ENCODE assay signal across 9 mouse cellular contexts in genomic region chr17:34079621-34080020, GRCm38 (mm10). TPM values are rescaled to one million over a fixed set of nuclear protein-coding genes. Genes with fewer than 3 reads are reported as not detected.
A peak's percentile ranks its signal among the peaks of the same experiment; 100 is the strongest.
DNase-seq lines count a peak whose midpoint lies in the region; ATAC-seq lines count a peak whose summit lies in the region.
"Had no signal": no experiment of that assay in that cellular context is flagged by ENCODE, and none has a peak within 500 bp of the region (broad histone marks: within the 10 kb centered on the region; RNA-seq: fewer than 3 reads in every experiment).

No protein-coding gene starts in this region.

- no peak overlapping the region for H3K4me3 ChIP-seq in stomach, embryonic 15.5 days (replicated peaks)

- ATAC-seq in granulocyte monocyte progenitor cell, adult 5-6 weeks (replicated peaks; ENCODE audit: poor library complexity, severe bottlenecking) = peak; percentile 75
- ATAC-seq in megakaryocyte, adult 5-6 weeks (ENCODE audit: poor library complexity, severe bottlenecking) = peak; percentile 78
- ATAC-seq in stomach, embryonic 15.5 days (ENCODE audit: insufficient read depth, low FRiP score, low read depth) = peak; percentile 30; the same call in 1 of the 2 replicates

- no peaks in the 10 kb centered on the region for H3K36me3 ChIP-seq in stomach, embryonic 15.5 days

- peak; percentile 27 to 32 for DNase-seq in right cerebral cortex, adult 2 months (ENCODE audit: low spot score in 2 of 2)
- no peak for DNase-seq in right cerebral cortex, postnatal 4 days
- DNase-seq in adipocyte (ENCODE audit: low spot score) = peak; percentile 66
- peak; percentile 72 for DNase-seq in kidney, postnatal 14 days
- DNase-seq in gastrocnemius, adult 8-10 months (ENCODE audit: low spot score in 2 of 2) = no peak

- H3K4me1 ChIP-seq in stomach, embryonic 15.5 days = no peaks in the 10 kb centered on the region

- no peak overlapping the region for H3K4me2 ChIP-seq in stomach, embryonic 15.5 days

- H3K9ac ChIP-seq in stomach, embryonic 15.5 days = no peak overlapping the region

- no peak overlapping the region for H3K27ac ChIP-seq in stomach, embryonic 15.5 days
- H3K27ac ChIP-seq: macrophage had no signal

- 31% methylated on average over 5 of the region's 5 CpGs for WGBS in stomach, embryonic 15.5 days

- H3K9me3 ChIP-seq in stomach, embryonic 15.5 days = no peaks in the 10 kb centered on the region

- peaks cover 13% of the 10 kb centered on the region; the same call in 1 of the 2 replicates for H3K27me3 ChIP-seq in stomach, embryonic 15.5 days (replicated peaks)

RNA-seq across cellular contexts. Expression of gene H2-Oa, which starts 12.5 kb away (rescaled TPM):
- 6.4 and 15.0 TPM in 2 replicates for total RNA-seq in granulocyte monocyte progenitor cell, adult 5-6 weeks (2014; fragmentation: Nextera tagmentation)
- total RNA-seq in granulocyte monocyte progenitor cell, adult 5-6 weeks (2017) = 1.7 and 7.6 TPM in 2 replicates
- 10.0 and 10.8 TPM in 2 replicates for total RNA-seq in megakaryocyte, adult 5-6 weeks (2015)
- total RNA-seq in megakaryocyte, adult 5-6 weeks (2017) = 3.7 and 6.9 TPM in 2 replicates
- 0.79 and 1.2 TPM in 2 replicates for polyA plus RNA-seq in stomach, embryonic 15.5 days (2015; fragmentation: Nextera tagmentation; extraction: Ambion mirVana)
- not detected for total RNA-seq in gastrocnemius, adult 8-10 months (2022)

RNA-seq across cellular contexts. Expression of gene H2-DMa, which starts 39.7 kb away (rescaled TPM):
- 97.2 and 116 TPM in 2 replicates for total RNA-seq in granulocyte monocyte progenitor cell, adult 5-6 weeks (2014; fragmentation: Nextera tagmentation)
- 40.2 and 41.8 TPM in 2 replicates for total RNA-seq in granulocyte monocyte progenitor cell, adult 5-6 weeks (2017)
- total RNA-seq in megakaryocyte, adult 5-6 weeks (2015) = 172 and 189 TPM in 2 replicates
- 145 and 152 TPM in 2 replicates for total RNA-seq in megakaryocyte, adult 5-6 weeks (2017)
- 10.8 and 12.1 TPM in 2 replicates for polyA plus RNA-seq in stomach, embryonic 15.5 days (2015; fragmentation: Nextera tagmentation; extraction: Ambion mirVana)
- total RNA-seq in gastrocnemius, adult 8-10 months (2022) = 1 to 10 TPM; 3.0 to 4.6 (median 4.0) TPM

RNA-seq across cellular contexts. Expression of gene Col11a2, which starts 40.4 kb away (rescaled TPM):
- total RNA-seq in granulocyte monocyte progenitor cell, adult 5-6 weeks (2014; fragmentation: Nextera tagmentation) = 2.1 and 3.4 TPM in 2 replicates
- 1.2 and 3.4 TPM in 2 replicates for total RNA-seq in granulocyte monocyte progenitor cell, adult 5-6 weeks (2017)
- total RNA-seq in megakaryocyte, adult 5-6 weeks (2015) = 0.36 and 0.87 TPM in 2 replicates
- total RNA-seq in megakaryocyte, adult 5-6 weeks (2017) = 1.2 and 1.5 TPM in 2 replicates
- 1.3 and 1.5 TPM in 2 replicates for polyA plus RNA-seq in stomach, embryonic 15.5 days (2015; fragmentation: Nextera tagmentation; extraction: Ambion mirVana)
- 1 to 10 TPM; 2.5 to 4.8 (median 3.9) TPM for total RNA-seq in gastrocnemius, adult 8-10 months (2022)

RNA-seq across cellular contexts. Expression of gene Brd2, which starts 42.8 kb away (rescaled TPM):
- total RNA-seq in granulocyte monocyte progenitor cell, adult 5-6 weeks (2014; fragmentation: Nextera tagmentation) = 165 and 218 TPM in 2 replicates
- 273 and 284 TPM in 2 replicates for total RNA-seq in granulocyte monocyte progenitor cell, adult 5-6 weeks (2017)
- total RNA-seq in megakaryocyte, adult 5-6 weeks (2015) = 287 and 312 TPM in 2 replicates
- 286 and 353 TPM in 2 replicates for total RNA-seq in megakaryocyte, adult 5-6 weeks (2017)
- 98.3 and 107 TPM in 2 replicates for polyA plus RNA-seq in stomach, embryonic 15.5 days (2015; fragmentation: Nextera tagmentation; extraction: Ambion mirVana)
- 10 to 100 TPM; 67.9 to 73.8 (median 69.8) TPM for total RNA-seq in gastrocnemius, adult 8-10 months (2022)

RNA-seq across cellular contexts. Expression of gene Rxrb, which starts 48.0 kb away (rescaled TPM):
- 51.0 and 55.4 TPM in 2 replicates for total RNA-seq in granulocyte monocyte progenitor cell, adult 5-6 weeks (2014; fragmentation: Nextera tagmentation)
- 40.5 and 47.2 TPM in 2 replicates for total RNA-seq in granulocyte monocyte progenitor cell, adult 5-6 weeks (2017)
- total RNA-seq in megakaryocyte, adult 5-6 weeks (2015) = 19.6 and 23.4 TPM in 2 replicates
- 23.7 and 27.2 TPM in 2 replicates for total RNA-seq in megakaryocyte, adult 5-6 weeks (2017)
- polyA plus RNA-seq in stomach, embryonic 15.5 days (2015; fragmentation: Nextera tagmentation; extraction: Ambion mirVana) = 43.6 and 45.0 TPM in 2 replicates
- 10 to 100 TPM; 36.8 to 39.3 (median 38.8) TPM for total RNA-seq in gastrocnemius, adult 8-10 months (2022)

Comparison
In these comparisons a context has a peak if more than half of its experiments do, and no peak if none do; other contexts are left out.
1. DNase-seq: peak in right cerebral cortex, adult 2 months (2 of 2), adipocyte (single experiment) and kidney, postnatal 14 days (single experiment); none in right cerebral cortex, postnatal 4 days (single experiment) and gastrocnemius, adult 8-10 months (0 of 2).
2. RNA of gene H2-DMa, which starts 39.7 kb away (total RNA-seq): 145 to 189 TPM in megakaryocyte, adult 5-6 weeks and 40.2 to 116 TPM in granulocyte monocyte progenitor cell, adult 5-6 weeks; 3.0 to 4.6 TPM in gastrocnemius, adult 8-10 months; every median in the first group is over 4 times any median in the second.
3. Peak in every context shown above with its lines, with median percentiles within 50 percentile points of each other: ATAC-seq.